Mouse (Mus musculus): ENCODE results near the gene Mtus2.

DNA sequence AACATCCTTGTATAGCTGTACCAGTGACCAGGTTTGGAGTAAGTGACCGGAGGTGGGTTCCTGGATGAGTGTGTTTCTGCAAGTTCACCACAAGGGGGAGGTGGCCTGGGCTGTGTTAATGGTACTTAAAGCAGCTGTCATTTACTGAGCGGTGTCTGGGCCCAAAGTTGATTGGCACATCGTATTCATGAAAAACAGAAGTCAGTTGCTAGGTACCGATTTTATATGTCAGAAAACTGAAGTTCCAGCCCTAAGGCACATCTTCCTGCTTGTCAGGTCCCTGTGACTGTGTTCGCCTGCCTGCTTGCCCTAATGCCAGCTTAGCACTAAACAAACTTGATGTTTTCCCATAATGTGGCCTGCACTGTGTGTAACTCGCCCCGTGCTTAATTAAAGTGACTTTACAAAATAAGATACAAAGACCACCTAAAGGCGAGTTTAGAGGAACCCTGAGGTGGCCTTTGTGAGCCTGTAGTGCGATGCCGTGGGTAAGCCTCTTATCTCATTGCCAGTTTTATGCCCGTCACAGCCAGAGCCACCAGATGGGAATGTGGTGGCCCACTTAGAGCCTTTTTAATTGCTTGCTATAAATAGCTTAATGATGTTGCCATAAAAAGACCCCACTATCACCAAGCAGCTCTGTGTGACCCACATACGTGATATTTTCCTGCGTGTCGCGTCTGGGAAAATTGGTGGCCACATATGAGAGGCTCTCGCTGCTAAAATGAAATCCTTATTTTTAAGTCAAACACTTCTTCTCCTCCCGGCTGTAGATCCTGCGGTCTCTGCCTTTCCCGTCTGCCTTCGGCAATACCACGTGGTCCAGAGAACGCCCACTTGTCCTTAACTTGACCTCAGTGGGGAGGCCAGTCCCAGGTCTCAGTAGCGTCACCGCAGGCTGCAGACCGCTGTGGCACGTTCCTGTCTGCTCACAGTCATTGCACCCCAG is 69.6 kb downstream of the Mtus2 start:
- no peak for TF ChIP-seq CTCF (IDR thresholded peaks at IDR 0.05; ENCODE audit: borderline replicate concordance, control insufficient read depth, extremely low read depth, insufficient read depth, low read length, poor library complexity)
- no peak for TF ChIP-seq POLR2A (IDR thresholded peaks at IDR 0.05; ENCODE audit: control insufficient read depth, extremely low read depth, insufficient read depth, low read length, poor library complexity)
